Mouse (Mus musculus) CD8-positive naive resting alpha-beta T cell, adult 2 months (primary cell): Measurements from ENCODE around the gene Rarres1.

Source experiments
- DNase-seq, 2 experiments: peaks; one replicate each; pipeline ENCODE4 v3.0.0; 2022; ENCODE audit warnings: low read depth in 2 of 2, low spot score in 2 of 2

Rarres1 gene

GRCm38 (mm10) chr3:67493132-67493531 lies 22.2 kb downstream of the Rarres1 start:
- DNase-seq: no peak

DNA sequence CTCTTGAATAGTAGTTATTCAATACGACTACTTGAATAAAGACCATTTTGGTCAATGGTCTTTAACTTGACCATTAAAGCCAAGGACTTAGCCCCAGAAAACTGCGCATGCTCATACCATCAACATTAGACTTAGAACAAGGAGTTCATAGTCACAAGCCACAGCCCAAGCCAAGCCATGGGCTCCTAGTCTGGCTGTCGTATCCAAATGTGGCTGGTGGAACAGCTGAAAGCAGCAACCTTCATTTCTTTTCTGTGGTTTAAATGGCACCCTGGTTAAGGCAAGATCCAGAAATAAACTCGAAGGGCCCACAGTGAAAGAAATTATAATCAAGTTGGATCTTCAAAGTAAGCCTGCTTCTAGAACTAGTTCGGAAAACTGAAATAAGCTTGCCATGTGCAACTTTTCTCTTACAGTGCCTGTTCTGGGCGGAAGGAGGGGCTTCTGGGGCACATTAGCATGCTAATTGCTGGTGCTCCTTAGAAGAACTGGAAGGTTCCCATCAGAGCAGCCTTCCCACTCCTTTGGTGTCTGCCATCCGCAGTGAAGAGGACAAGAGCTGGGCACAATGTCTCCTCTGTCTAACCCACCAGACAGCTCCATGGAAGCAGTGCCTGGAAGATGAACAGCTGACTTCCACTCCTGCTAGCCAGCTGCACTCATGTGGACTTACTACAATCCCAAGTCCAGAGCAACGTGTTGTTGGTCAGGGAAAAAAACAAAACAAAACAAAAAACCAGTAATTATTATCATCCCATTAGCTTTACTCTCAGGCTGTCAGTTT lies 23.0 kb downstream of the Rarres1 start:
- no peak for DNase-seq

DNA sequence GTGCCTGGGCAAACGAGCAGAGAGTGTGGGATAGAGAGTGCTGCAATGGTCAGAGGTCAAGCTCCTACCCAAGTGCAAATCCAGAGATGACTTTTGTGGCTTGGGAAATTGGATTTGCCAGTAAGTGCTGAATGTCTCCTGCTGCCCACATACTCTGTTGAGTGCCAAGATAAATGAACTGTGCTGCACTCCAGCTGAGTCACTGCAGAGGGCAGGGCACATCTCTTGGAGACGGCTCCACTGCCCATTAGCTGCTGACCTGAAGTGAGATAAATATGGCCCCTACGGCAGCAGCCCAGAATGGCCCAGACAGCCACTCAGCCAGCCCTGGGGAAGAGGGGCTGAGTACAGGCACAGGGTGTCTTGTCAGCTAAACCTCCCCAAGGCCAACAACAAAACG lies 25.2 kb downstream of the Rarres1 start:
- DNase-seq: no peak

- no peak for DNase-seq
Measured at GRCm38 (mm10) chr3:67485233-67485632, 30.1 kb downstream of the Rarres1 start.

- DNase-seq: no peak
Measured at GRCm38 (mm10) chr3:67482400-67482799, 32.9 kb downstream of the Rarres1 start.

DNA sequence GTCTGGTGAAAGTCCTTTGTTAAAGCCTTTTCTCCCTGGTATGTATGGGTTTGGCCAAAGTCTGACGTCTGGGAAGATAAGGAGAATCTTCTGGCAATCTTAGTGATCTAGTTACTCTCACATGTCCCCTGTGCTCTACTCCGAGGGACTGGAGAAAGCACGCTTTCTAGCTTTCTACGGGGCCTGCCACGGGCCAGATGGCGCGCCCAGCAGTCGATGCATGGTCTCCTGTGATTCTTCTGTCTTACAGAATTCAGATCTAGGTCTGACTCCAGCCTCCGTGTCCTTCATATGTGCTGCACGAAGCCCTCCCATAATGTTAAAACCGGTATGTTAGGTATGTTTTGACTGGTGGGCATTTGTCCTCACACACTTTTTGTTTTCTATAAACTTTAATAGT lies 35.5 kb downstream of the Rarres1 start:
- no peak for DNase-seq

GRCm38 (mm10) chr3:67473438-67473837 lies 41.9 kb downstream of the Rarres1 start:
- no peak for DNase-seq

DNA sequence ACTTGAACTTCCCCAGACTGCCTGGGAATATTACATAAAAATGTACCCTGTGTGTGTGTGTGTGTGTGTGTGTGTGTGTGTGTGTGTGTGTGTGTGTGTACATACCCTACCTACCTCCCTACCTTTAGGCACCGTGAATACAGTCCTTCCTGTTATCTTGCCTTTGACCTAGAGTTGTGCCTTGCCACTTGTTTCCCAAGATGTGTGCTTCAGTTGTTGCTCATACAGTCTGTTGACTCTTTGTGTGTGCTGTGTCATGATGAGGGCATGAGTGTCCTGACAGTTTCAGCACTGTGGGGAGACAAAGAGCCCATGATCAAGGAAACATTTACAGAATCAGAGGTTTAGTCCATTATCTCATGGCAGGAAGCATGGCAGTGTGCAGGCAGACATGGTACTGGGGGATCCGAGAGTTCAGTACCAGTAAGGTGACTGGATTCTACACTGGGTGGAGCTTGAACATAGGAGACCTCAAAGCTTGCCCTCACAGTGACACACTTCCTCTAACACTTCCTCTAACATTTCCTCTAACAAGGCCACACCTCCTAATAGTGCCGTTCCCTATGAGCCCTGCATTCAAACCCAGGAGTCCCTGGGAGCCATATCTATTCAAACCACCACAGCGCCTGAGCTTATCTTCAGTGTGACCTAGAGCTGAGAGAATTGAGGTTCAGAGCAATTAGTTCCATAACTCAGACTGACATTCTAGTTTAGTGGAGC lies 43.8 kb downstream of the Rarres1 start:
- no peak for DNase-seq

- no peak for DNase-seq
Measured at GRCm38 (mm10) chr3:67467281-67467680, 48.0 kb downstream of the Rarres1 start.

DNA sequence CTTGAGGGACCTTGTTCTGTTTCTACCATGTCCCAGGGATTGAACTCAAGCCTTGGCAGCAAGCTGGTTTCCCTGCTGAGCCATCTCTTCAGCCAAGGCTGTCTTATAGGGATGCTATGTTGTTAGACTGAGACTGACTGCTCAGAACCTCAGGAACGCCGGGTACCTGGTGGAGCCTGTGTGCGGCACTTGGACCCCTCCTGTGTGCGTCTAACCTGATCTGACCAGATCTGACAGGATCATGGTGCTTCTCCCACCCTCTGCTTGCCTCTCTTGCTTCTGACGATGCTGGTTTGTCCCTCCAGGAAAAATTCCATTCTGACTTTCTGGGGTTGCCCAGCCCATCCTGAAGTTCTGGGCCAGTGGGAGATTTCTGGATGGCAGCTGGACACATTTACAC lies 48.7 kb downstream of the Rarres1 start:
- no peak for DNase-seq

GRCm38 (mm10) chr3:67463450-67464372 lies 51.6 kb downstream of the Rarres1 start, which contains the start of gene Lxn:
TSS of gene Lxn (minus strand) at chr3:67463926.
- DNase-seq: peak in 1 of 2 experiments; percentile 3

- DNase-seq: no peak
Measured at GRCm38 (mm10) chr3:67463001-67463400, 52.3 kb downstream of the Rarres1 start.

DNA sequence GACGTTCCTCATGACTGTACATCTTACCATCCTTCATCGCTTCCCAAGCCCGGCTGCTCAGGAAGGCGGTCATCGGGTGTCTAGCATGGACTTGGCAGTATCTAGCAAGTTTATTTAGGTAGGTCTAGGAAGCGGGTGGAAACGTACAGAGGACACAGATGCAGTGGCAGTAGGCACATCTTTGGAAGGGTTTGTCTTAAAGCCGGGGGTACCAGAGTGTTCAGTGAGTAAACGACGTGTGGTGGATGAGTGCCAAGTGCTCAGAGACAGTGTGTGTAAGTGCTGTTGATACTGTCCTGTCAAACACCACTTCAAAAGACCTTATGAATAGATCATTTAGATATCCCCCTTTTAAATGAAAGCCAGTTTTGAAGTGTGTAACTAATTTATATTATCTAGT lies 52.7 kb downstream of the Rarres1 start:
- no peak for DNase-seq

DNA sequence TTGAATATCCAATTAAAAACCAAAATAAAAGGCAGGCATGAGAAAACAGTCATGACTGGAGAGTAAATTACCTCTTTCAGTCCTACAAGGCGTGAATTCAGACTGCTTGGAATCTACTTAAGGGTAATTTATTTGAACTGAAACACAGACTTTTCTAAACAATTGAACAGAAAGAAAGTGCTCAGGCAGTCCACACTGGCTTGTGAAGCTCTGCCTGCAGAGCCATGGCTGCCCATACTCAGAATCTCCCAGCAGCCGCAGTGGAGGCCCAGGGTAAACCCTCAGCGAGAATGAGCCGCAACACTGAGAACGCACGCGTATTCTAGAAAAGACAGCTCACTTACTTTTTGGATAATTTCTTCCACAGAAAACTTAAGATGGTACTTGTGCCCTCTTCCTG lies 53.3 kb downstream of the Rarres1 start:
- no peak for DNase-seq

GRCm38 (mm10) chr3:67459881-67460280 lies 55.4 kb downstream of the Rarres1 start:
- no peak for DNase-seq

DNA sequence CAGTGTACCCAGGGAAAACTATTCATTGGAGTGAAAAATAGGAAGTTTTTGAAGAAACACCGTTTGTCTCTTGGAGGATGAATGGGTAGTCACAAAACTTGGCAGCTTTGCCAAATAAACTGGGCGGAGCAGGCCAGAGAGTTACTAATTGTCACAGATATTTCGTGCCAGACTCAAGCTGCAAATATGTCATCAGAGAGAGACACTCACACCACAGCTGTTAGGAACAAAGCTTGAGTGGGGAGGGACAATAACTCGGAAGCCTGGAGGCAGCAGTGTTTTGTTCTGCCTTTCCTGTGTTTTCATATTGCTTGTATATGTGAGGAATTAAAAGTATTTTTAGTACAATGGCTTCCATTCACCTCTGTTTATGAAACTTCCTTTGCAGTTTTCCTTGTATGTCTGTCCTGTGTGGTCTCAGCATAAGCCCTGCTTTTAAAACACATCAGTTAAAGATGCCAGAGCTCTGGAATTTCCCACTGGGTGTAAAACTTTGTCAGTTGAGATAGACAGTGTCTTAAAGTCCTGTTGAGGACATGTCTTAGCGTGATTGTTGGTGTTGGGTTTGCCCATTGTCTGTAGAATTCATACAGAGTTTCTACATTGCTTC lies 64.6 kb downstream of the Rarres1 start:
- no peak for DNase-seq

DNA sequence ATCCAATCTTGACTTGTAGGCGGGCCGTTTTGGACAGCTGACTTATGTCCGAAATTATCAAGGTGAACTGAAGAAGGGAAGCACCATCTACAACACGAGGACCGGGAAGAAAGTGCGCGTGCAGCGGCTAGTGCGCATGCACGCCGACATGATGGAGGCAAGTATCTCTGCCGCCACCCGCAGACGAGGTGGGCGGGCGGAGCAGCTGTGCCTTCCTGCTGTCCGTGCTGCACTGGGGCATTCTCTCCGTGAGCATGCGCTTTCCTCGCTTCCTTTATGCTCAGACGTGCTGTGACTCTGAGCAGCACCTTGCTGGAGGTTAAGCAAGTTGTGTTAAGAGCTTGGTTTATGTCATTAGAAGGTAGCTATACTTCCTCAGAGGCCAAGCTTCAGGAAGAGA lies 65.7 kb downstream of the Rarres1 start:
- DNase-seq: no peak

GRCm38 (mm10) chr3:67447143-67447542 lies 68.2 kb downstream of the Rarres1 start:
- no peak for DNase-seq

DNA sequence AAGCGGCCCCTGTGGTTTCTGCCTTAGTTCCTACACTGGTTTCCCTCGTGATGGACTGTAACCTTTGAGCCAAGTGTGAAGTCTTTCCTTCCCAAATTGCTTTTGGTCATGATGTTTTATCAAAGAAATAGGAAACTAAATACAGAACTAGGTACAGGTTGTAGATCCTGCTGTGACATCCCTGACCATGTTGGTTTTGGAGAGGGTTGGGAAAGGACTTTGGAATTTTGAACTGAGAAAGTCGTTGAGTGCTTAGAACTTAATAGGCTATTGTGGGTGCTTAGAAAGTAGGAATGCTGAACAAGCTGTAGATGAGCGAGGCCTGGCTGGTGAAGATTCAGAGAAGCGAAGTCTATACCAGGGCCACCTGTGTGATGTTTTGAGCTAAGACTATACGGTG lies 81.3 kb downstream of the Rarres1 start:
- DNase-seq: no peak

- peak; percentile 73 to 75 for DNase-seq
Measured at GRCm38 (mm10) chr3:67429999-67430380, 85.3 kb downstream of the Rarres1 start, which contains the start of gene Gfm1. TSS of gene Gfm1 (plus strand) at chr3:67430096.
